Mouse (Mus musculus): ENCODE data around the gene Gpr174. TPM values are rescaled to one million over a fixed set of nuclear protein-coding genes. Genes with fewer than 3 reads are reported as not detected.

Gpr174 gene
- polyA plus RNA-seq, 1 experiment from 2014 or later = 0.15 TPM

GRCm38 (mm10) chrX:107312533-107312932 is 56.9 kb downstream of the Gpr174 start:
- H3K9me3 ChIP-seq = no peaks in the 10 kb centered on the region
- H3K27ac ChIP-seq (replicated peaks) = no peak overlapping the region
- H3K36me3 ChIP-seq = no peaks in the 10 kb centered on the region
- H3K9ac ChIP-seq (replicated peaks) = no peak overlapping the region
- H3K4me3 ChIP-seq = no peak overlapping the region
- WGBS = 71% methylated on average over 5 of the region's 5 CpGs
- no peak overlapping the region for H3K4me2 ChIP-seq (replicated peaks)
- no peaks in the 10 kb centered on the region for H3K27me3 ChIP-seq
- no peak for ATAC-seq (replicated peaks)
- no peaks in the 10 kb centered on the region for H3K4me1 ChIP-seq

- no peak for ATAC-seq (replicated peaks)
- Histone ChIP-seq H3K27ac (replicated peaks) (no peak overlapping the region), H3K4me3 (no peak overlapping the region), H3K9ac (replicated peaks) (no peak overlapping the region), H3K36me3 (no peaks in the 10 kb centered on the region), H3K27me3 (no peaks in the 10 kb centered on the region), H3K9me3 (no peaks in the 10 kb centered on the region), H3K4me2 (replicated peaks) (no peak overlapping the region), H3K4me1 (no peaks in the 10 kb centered on the region)
- 87% methylated on average over 8 of the region's 8 CpGs for WGBS
These were observed 70.2 kb downstream of the Gpr174 start for GRCm38 (mm10) chrX:107325697-107326381.

GRCm38 (mm10) chrX:107329849-107330248 is 74.2 kb downstream of the Gpr174 start:
- no peaks in the 10 kb centered on the region for H3K4me1 ChIP-seq
- no peaks in the 10 kb centered on the region for H3K9me3 ChIP-seq
- H3K36me3 ChIP-seq = no peaks in the 10 kb centered on the region
- H3K4me2 ChIP-seq (replicated peaks) = no peak overlapping the region
- no peak overlapping the region for H3K4me3 ChIP-seq
- 80% methylated on average over 3 of the region's 3 CpGs for WGBS
- H3K27ac ChIP-seq (replicated peaks) = no peak overlapping the region
- no peaks in the 10 kb centered on the region for H3K27me3 ChIP-seq
- H3K9ac ChIP-seq (replicated peaks) = no peak overlapping the region
- ATAC-seq (replicated peaks) = no peak

GRCm38 (mm10) chrX:107336609-107337008 is 80.9 kb downstream of the Gpr174 start:
- H3K36me3 ChIP-seq = no peaks in the 10 kb centered on the region
- 100% methylated on average over 1 of the region's 1 CpGs for WGBS
- no peak overlapping the region for H3K4me2 ChIP-seq (replicated peaks)
- H3K27me3 ChIP-seq = no peaks in the 10 kb centered on the region
- no peaks in the 10 kb centered on the region for H3K9me3 ChIP-seq
- no peak overlapping the region for H3K9ac ChIP-seq (replicated peaks)
- H3K4me3 ChIP-seq = no peak overlapping the region
- ATAC-seq (replicated peaks) = no peak
- no peak overlapping the region for H3K27ac ChIP-seq (replicated peaks)
- H3K4me1 ChIP-seq = no peaks in the 10 kb centered on the region

GRCm38 (mm10) chrX:107341980-107342379 is 86.3 kb downstream of the Gpr174 start:
- ATAC-seq (replicated peaks) = no peak
- Histone ChIP-seq H3K27ac (replicated peaks) (no peak overlapping the region), H3K4me2 (replicated peaks) (no peak overlapping the region), H3K27me3 (no peaks in the 10 kb centered on the region), H3K4me1 (no peaks in the 10 kb centered on the region), H3K9ac (replicated peaks) (no peak overlapping the region), H3K4me3 (no peak overlapping the region), H3K36me3 (no peaks in the 10 kb centered on the region), H3K9me3 (no peaks in the 10 kb centered on the region)
- WGBS = 55% methylated on average over 3 of the region's 3 CpGs

Other genes with a start within 250 kb of the Gpr174 start
- gene P2ry10, start 167.4 kb upstream of the Gpr174 start, polyA plus RNA-seq (2015; fragmentation: Nextera tagmentation; extraction: Ambion mirVana) = not detected in 2 replicates
- 0.31 and 0.92 TPM in 2 replicates for gene P2ry10b, start 107.0 kb upstream of the Gpr174 start, polyA plus RNA-seq (2015; fragmentation: Nextera tagmentation; extraction: Ambion mirVana)
- 112 and 116 TPM in 2 replicates for gene Itm2a, start 147.5 kb downstream of the Gpr174 start, polyA plus RNA-seq (2015; fragmentation: Nextera tagmentation; extraction: Ambion mirVana)